Mouse (Mus musculus): ENCODE measurements at regions not wholly inside any gene's neighbourhood (a gene's known extent, or its start where the extent isn't known, plus 50 kb on each side); places are given as distances from the start of the nearest gene placed in this dataset.
"Not testable (repeated sequence)": the region's sequence is repeated elsewhere in the genome, so short reads cannot be mapped to it uniquely, and the experiment has no call there.

DNA sequence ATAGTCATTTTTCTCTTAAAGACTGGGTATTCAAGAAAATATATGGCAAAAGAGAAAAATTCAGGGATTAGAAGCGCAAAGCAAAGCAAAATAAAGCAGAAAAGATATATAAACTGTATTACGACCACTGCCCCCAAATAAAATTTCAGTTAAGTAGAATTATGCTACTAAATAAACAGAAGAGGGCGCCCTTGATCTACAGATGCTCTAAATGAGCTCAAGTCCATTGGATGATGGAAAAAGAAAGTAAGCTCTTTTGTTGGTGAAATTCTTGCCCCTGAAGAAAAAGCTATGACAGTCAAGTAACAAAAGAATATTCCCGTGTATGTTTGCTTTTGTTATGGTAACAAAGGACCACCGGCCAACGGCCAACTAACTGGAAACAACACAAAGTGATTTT, 165.5 kb upstream of the Stk26 start:
- no peaks in the 10 kb centered on the region for H3K27me3 ChIP-seq (ENCODE audit: control insufficient read depth, insufficient read depth, low read length)
- no peak for ATAC-seq (ENCODE audit: insufficient number of reproducible peaks, insufficient read depth, low FRiP score, low read depth)
- H3K9me3 ChIP-seq (ENCODE audit: control insufficient read depth, low read length) = no peaks in the 10 kb centered on the region
- H3K4me2 ChIP-seq (ENCODE audit: low read length) = no peak overlapping the region
- WGBS = 28% methylated on average over 6 of the region's 6 CpGs
- no peaks in the 10 kb centered on the region for H3K36me3 ChIP-seq (ENCODE audit: control insufficient read depth, insufficient read depth, low read length)
- H3K4me1 ChIP-seq (ENCODE audit: control insufficient read depth in 2 of 2, insufficient read depth in 2 of 2, low read length in 2 of 2) = no peaks in the 10 kb centered on the region
- H3K9ac ChIP-seq (ENCODE audit: low read length) = no peak overlapping the region
- H3K4me3 ChIP-seq (ENCODE audit: control insufficient read depth in 1 of 2, insufficient read depth in 1 of 2, low read depth in 1 of 2, low read length in 2 of 2) = no peak overlapping the region
- H3K27ac ChIP-seq (replicated peaks in 1 of 2; ENCODE audit: control insufficient read depth in 1 of 2, insufficient read depth in 1 of 2, low read depth in 2 of 2, low read length in 2 of 2) = no peak overlapping the region

DNA sequence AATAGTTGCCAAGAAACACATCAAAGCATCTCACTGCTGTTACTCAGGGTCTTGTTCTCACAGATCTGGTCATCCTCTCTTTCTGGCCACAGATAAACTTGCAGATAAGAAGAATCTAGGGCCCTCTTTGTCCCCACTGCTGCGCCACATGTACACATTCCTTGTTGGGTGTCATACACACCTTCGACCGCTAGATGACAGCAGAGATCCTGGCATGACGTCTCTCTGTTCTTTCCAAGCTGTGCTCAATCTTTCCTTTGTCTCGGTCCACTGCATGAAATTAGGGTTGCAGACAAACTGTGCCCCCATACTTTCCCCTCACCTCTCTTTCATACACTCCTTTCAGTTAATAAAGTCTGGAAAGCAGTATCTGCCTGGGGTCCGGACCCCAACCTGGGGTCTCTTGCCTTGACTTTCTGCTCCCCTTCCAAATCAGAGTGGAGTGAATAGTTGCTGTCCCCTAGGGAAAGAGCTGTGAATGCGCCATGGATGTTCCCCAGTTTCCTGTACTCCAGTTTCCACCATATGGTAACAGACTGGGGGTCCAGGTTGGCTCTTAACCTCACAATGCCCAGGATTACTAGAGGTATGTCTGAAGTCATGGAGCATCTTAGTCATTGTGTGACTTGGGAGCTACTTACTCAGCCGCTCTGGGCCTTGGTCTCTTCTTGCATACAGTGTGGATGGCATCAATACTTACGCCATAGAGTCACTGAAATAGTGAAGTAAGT, 182.8 kb upstream of the Stk26 start:
- no peaks in the 10 kb centered on the region for H3K27me3 ChIP-seq (ENCODE audit: control insufficient read depth, insufficient read depth, low read length)
- no peak overlapping the region for H3K4me3 ChIP-seq (ENCODE audit: control insufficient read depth in 1 of 2, insufficient read depth in 1 of 2, low read depth in 1 of 2, low read length in 2 of 2)
- WGBS = 31% methylated on average over 9 of the region's 9 CpGs
- no peaks in the 10 kb centered on the region for H3K9me3 ChIP-seq (ENCODE audit: control insufficient read depth, low read length)
- no peak overlapping the region for H3K4me2 ChIP-seq (ENCODE audit: low read length)
- no peaks in the 10 kb centered on the region for H3K36me3 ChIP-seq (ENCODE audit: control insufficient read depth, insufficient read depth, low read length)
- H3K9ac ChIP-seq (ENCODE audit: low read length) = no peak overlapping the region
- H3K4me1 ChIP-seq (ENCODE audit: control insufficient read depth in 2 of 2, insufficient read depth in 2 of 2, low read length in 2 of 2) = no peaks in the 10 kb centered on the region
- ATAC-seq (ENCODE audit: insufficient number of reproducible peaks, insufficient read depth, low FRiP score, low read depth) = no peak
- no peak overlapping the region for H3K27ac ChIP-seq (replicated peaks in 1 of 2; ENCODE audit: control insufficient read depth in 1 of 2, insufficient read depth in 1 of 2, low read depth in 2 of 2, low read length in 2 of 2)

DNA sequence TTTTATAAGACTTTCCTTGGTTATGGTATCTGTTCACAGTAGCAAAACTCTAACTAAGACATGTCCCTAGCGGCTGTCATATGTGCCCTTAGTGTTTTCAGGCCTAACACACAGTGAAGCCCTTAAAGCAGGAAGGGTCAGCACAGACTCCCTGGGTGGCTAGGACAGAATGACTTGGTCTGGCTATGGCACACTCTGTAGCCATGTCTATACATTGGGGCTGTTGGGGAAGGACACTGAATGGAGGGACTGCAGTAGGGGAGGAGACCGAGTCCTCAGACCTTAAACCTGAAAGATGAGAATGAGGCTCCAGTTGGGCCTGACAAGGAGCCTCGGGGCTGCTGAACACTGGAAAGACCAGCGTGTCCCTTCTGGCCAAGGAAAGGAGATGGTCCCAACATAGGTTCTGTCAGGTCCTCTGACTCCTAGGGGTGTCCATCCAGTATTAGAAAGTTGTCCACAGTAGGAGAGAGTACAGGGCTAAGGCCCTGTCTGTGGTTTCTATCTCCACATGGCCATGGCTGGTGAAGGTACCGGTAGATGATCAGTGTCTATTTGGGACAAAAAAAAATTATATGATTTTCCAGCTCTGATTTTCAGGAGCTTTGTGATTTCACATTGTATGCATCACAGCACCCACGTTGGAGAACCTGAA, 183.5 kb upstream of the Stk26 start:
- H3K4me3 ChIP-seq (ENCODE audit: control insufficient read depth in 1 of 2, insufficient read depth in 1 of 2, low read depth in 1 of 2, low read length in 2 of 2) = no peak overlapping the region
- no peak overlapping the region for H3K9ac ChIP-seq (ENCODE audit: low read length)
- H3K27ac ChIP-seq (replicated peaks in 1 of 2; ENCODE audit: control insufficient read depth in 1 of 2, insufficient read depth in 1 of 2, low read depth in 2 of 2, low read length in 2 of 2) = no peak overlapping the region
- no peaks in the 10 kb centered on the region for H3K27me3 ChIP-seq (ENCODE audit: control insufficient read depth, insufficient read depth, low read length)
- no peak for ATAC-seq (ENCODE audit: insufficient number of reproducible peaks, insufficient read depth, low FRiP score, low read depth)
- no peaks in the 10 kb centered on the region for H3K9me3 ChIP-seq (ENCODE audit: control insufficient read depth, low read length)
- no peaks in the 10 kb centered on the region for H3K36me3 ChIP-seq (ENCODE audit: control insufficient read depth, insufficient read depth, low read length)
- WGBS = 60% methylated on average over 6 of the region's 6 CpGs
- no peak overlapping the region for H3K4me2 ChIP-seq (ENCODE audit: low read length)
- no peaks in the 10 kb centered on the region for H3K4me1 ChIP-seq (ENCODE audit: control insufficient read depth in 2 of 2, insufficient read depth in 2 of 2, low read length in 2 of 2)

DNA sequence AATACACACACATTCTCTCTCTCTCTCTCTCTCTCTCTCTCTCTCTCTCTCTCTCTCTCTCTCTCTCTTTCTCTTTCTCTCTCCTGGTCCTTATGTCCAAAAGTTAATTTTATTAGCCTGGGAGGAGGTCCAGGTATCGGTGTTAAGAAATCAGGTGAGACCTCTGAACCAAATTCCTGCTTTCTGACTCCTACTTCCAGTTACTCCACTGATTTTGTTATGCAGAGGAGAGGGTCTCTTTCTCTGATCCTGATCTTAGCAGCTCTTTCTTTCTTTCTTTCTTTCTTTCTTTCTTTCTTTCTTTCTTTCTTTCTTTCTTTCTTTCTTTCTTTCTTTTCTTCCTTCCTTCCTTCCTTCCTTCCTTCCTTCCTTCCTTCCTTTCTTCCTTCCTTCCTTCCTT, 185.5 kb upstream of the Stk26 start:
- WGBS = 46% methylated on average over 1 of the region's 1 CpGs
- H3K4me2 ChIP-seq (ENCODE audit: low read length); H3K4me1 ChIP-seq (ENCODE audit: control insufficient read depth in 2 of 2, insufficient read depth in 2 of 2, low read length in 2 of 2); H3K36me3 ChIP-seq (ENCODE audit: control insufficient read depth, insufficient read depth, low read length); H3K27ac ChIP-seq (replicated peaks in 1 of 2; ENCODE audit: control insufficient read depth in 1 of 2, insufficient read depth in 1 of 2, low read depth in 2 of 2, low read length in 2 of 2); ATAC-seq (ENCODE audit: insufficient number of reproducible peaks, insufficient read depth, low FRiP score, low read depth); H3K27me3 ChIP-seq (ENCODE audit: control insufficient read depth, insufficient read depth, low read length); H3K9me3 ChIP-seq (ENCODE audit: control insufficient read depth, low read length); H3K4me3 ChIP-seq (ENCODE audit: control insufficient read depth in 1 of 2, insufficient read depth in 1 of 2, low read depth in 1 of 2, low read length in 2 of 2); H3K9ac ChIP-seq (ENCODE audit: low read length): not testable (repeated sequence)

DNA sequence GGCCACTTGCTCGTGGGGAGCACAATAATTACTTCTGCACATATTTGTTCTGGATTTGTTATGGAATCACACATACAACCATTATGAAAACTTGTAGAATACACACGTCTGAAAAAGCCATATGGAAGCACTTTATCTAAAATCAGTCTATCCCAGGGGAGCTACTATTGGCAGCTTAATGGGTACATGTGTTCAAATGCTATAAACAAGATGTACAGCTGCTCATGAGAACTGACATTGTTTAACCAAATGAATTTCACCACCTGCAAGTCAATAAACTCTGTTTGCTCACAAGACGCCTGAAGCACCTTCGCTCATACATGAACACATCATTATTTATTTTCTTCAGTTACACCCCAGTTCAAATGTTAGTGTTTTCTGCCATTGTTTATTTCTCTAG, 199.5 kb upstream of the Stk26 start:
- Histone ChIP-seq H3K4me2 (ENCODE audit: low read length) (no peak overlapping the region), H3K36me3 (ENCODE audit: control insufficient read depth, insufficient read depth, low read length) (no peaks in the 10 kb centered on the region), H3K27me3 (ENCODE audit: control insufficient read depth, insufficient read depth, low read length) (no peaks in the 10 kb centered on the region; the same call in 1 of the 2 replicates), H3K9ac (ENCODE audit: low read length) (no peak overlapping the region), H3K4me1 (ENCODE audit: control insufficient read depth in 2 of 2, insufficient read depth in 2 of 2, low read length in 2 of 2) (no peaks in the 10 kb centered on the region), H3K9me3 (ENCODE audit: control insufficient read depth, low read length) (no peaks in the 10 kb centered on the region), H3K27ac (replicated peaks in 1 of 2; ENCODE audit: control insufficient read depth in 1 of 2, insufficient read depth in 1 of 2, low read depth in 2 of 2, low read length in 2 of 2) (no peak overlapping the region), H3K4me3 (ENCODE audit: control insufficient read depth in 1 of 2, insufficient read depth in 1 of 2, low read depth in 1 of 2, low read length in 2 of 2) (no peak overlapping the region)
- no peak for ATAC-seq (ENCODE audit: insufficient number of reproducible peaks, insufficient read depth, low FRiP score, low read depth)
- WGBS = 62% methylated on average over 4 of the region's 4 CpGs

DNA sequence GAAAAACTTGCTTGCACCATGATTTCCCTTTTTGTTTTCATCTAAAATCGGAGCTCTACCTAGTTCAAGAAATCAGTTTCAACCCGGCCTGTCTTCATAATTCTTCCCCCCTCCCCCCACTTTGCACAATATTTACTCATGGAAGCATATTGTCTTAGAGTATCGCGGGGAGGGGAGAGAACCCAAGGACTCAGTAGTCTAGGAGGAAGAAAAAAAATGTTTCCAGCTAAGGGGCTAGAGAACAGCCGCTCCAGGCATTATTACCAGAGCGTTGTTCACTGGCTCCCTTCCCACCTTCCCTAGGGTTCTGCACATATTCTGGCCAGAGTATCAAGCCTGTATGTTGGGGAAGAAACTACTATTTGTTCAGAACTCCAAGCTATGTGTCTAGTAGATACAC, 205.2 kb upstream of the Stk26 start:
- no peak for ATAC-seq (ENCODE audit: insufficient number of reproducible peaks, insufficient read depth, low FRiP score, low read depth)
- Histone ChIP-seq H3K27ac (replicated peaks in 1 of 2; ENCODE audit: control insufficient read depth in 1 of 2, insufficient read depth in 1 of 2, low read depth in 2 of 2, low read length in 2 of 2) (peak overlapping the region; percentile 52 to 68), H3K9ac (ENCODE audit: low read length) (peak overlapping the region; percentile 61), H3K4me2 (ENCODE audit: low read length) (peak overlapping the region; percentile 71), H3K4me3 (ENCODE audit: control insufficient read depth in 1 of 2, insufficient read depth in 1 of 2, low read depth in 1 of 2, low read length in 2 of 2) (peak overlapping the region; percentile 62 to 75), H3K4me1 (ENCODE audit: control insufficient read depth in 2 of 2, insufficient read depth in 2 of 2, low read length in 2 of 2) (peaks cover 0 to 3% of the 10 kb centered on the region in 2 experiments; a peak in 1 of 4 replicates), H3K9me3 (ENCODE audit: control insufficient read depth, low read length) (no peaks in the 10 kb centered on the region), H3K36me3 (ENCODE audit: control insufficient read depth, insufficient read depth, low read length) (0 out of 2 replicates have a peak, but pooled peaks cover under 1% of the 10 kb centered on the region), H3K27me3 (ENCODE audit: control insufficient read depth, insufficient read depth, low read length) (no peaks in the 10 kb centered on the region; the same call in 1 of the 2 replicates)
- WGBS = 30% methylated on average over 6 of the region's 6 CpGs

DNA sequence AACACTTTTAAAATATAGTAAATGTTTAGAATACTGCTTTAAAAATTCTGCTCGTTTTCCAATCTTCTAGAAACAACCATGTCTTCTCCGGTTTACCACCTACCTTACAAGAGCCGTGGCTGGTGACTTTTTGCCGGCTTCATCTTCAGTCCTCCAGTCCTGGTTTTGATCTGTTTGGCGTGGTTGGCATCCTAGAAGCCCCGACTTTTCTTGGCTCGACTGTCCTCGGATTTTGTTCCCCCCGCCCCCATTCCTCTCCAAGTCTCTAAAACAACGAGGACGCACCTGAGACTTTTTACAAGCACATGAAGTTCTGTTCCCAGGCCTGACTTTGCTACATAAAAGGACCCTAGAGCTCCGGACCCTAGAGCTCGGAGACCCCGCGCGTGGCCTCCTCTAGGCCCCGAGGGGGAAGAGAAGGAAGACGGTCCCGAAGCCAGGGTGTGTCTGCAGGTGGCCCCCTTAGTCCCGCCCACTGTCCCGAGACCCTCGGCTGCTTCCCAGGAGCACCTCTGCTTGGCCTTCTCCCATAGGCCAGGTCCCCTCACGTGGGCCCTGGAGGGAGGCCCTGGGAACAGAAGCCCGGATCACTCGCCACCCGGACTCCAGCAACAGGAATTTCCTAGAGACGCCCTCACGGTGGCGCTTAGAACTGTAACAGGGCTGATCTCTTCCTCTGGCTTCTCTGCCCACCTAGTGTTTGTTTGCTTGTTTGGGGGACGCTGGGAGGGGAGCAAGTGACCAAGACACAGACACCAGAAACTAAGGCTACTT, 205.8 kb upstream of the Stk26 start:
- peak overlapping the region; percentile 62 to 75 for H3K4me3 ChIP-seq (ENCODE audit: control insufficient read depth in 1 of 2, insufficient read depth in 1 of 2, low read depth in 1 of 2, low read length in 2 of 2)
- H3K36me3 ChIP-seq (ENCODE audit: control insufficient read depth, insufficient read depth, low read length) = 0 out of 2 replicates have a peak, but pooled peaks cover 7% of the 10 kb centered on the region
- H3K9me3 ChIP-seq (ENCODE audit: control insufficient read depth, low read length) = no peaks in the 10 kb centered on the region
- peak overlapping the region; percentile 52 to 68 for H3K27ac ChIP-seq (replicated peaks in 1 of 2; ENCODE audit: control insufficient read depth in 1 of 2, insufficient read depth in 1 of 2, low read depth in 2 of 2, low read length in 2 of 2)
- no peaks in the 10 kb centered on the region for H3K27me3 ChIP-seq (ENCODE audit: control insufficient read depth, insufficient read depth, low read length)
- 16% methylated on average over 30 of the region's 30 CpGs for WGBS
- peak; percentile 98 for ATAC-seq (ENCODE audit: insufficient number of reproducible peaks, insufficient read depth, low FRiP score, low read depth)
- peak overlapping the region; percentile 71 for H3K4me2 ChIP-seq (ENCODE audit: low read length)
- H3K9ac ChIP-seq (ENCODE audit: low read length) = peak overlapping the region; percentile 74
- H3K4me1 ChIP-seq (ENCODE audit: control insufficient read depth in 2 of 2, insufficient read depth in 2 of 2, low read length in 2 of 2) = peaks cover 0 to 3% of the 10 kb centered on the region in 2 experiments; a peak in 1 of 4 replicates

Data from heart, embryonic 14.5 days (tissue).